ENCODE assay signal across 27 mouse cellular contexts in the genomic region with DNA sequence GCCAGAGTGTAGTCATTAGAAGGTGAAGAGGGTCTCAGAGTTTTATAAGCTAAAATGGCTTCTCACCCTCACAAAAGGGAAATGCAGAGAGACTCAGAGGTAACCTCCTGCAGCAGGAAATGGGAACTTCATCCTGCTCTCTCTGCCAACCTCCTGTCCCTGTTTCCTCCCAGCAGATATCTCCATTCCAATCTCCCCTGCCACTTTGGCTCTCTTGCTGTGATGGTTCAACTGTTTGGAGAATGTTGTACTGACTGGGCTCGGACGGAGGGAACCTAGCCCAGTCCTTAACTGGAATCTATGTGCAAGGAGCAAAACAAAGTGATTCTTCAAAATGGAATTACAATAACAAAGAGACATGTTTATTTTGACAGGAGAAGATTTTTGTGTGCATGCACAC. TPM values are rescaled to one million over a fixed set of nuclear protein-coding genes. Genes with fewer than 3 reads are reported as not detected.
A peak's percentile ranks its signal among the peaks of the same experiment; 100 is the strongest.
DNase-seq lines count a peak whose midpoint lies in the region; ATAC-seq and TF ChIP-seq lines count a peak whose summit lies in the region.
"Had no signal": no experiment of that assay in that cellular context is flagged by ENCODE, and none has a peak within 500 bp of the region (broad histone marks: within the 10 kb centered on the region; RNA-seq: fewer than 3 reads in every experiment).

No protein-coding gene starts in this region.

- no peaks in the 10 kb centered on the region for H3K27me3 ChIP-seq in kidney, adult 2 months (replicated peaks; ENCODE audit: control insufficient read depth, insufficient read depth, low read length)
- no peaks in the 10 kb centered on the region; the same call in 1 of the 2 replicates for H3K27me3 ChIP-seq in lung, embryonic 16.5 days (ENCODE audit: control insufficient read depth, insufficient read depth, low read depth, low read length)
- H3K27me3 ChIP-seq: heart, embryonic 12.5 days; neural tube, embryonic 12.5 days had no signal

- no peak overlapping the region for H3K9ac ChIP-seq in lung, embryonic 16.5 days (ENCODE audit: low read length)
- H3K9ac ChIP-seq: embryonic facial prominence, embryonic 15.5 days; forebrain, embryonic 12.5 days; forebrain, postnatal 0 days; heart, embryonic 12.5 days; hindbrain, embryonic 14.5 days; limb, embryonic 13.5 days; neural tube, embryonic 12.5 days had no signal

- no peak for DNase-seq in cerebellum, adult 9-10 months
- peak; percentile 13 for DNase-seq in kidney, adult 2 months
- no peak for DNase-seq in kidney, postnatal 25 days
- DNase-seq in lung, postnatal 36 days: peak; percentile 50
- DNase-seq in heart, postnatal 25 days (ENCODE audit: low spot score): no peak
- DNase-seq in adrenal gland, postnatal 25 days: no peak
- DNase-seq: adrenal gland, adult 8-10 months; forebrain, postnatal 0 days; heart, adult 2 months; kidney, postnatal 14 days; thymus, adult 2 months; thymus, postnatal 4 days had no signal

- H3K4me1 ChIP-seq in kidney, adult 2 months (ENCODE audit: control insufficient read depth, insufficient read depth, low read length): no peaks in the 10 kb centered on the region
- no peaks in the 10 kb centered on the region for H3K4me1 ChIP-seq in lung, embryonic 16.5 days (replicated peaks; ENCODE audit: control insufficient read depth, insufficient read depth, low read length)
- H3K4me1 ChIP-seq: embryonic facial prominence, embryonic 10.5 days; forebrain, embryonic 12.5 days; heart, embryonic 12.5 days; limb, embryonic 13.5 days; midbrain, embryonic 10.5 days; neural tube, embryonic 12.5 days had no signal

- TF ChIP-seq POLR2A in kidney, adult 2 months (IDR thresholded peaks at IDR 0.05; ENCODE audit: low read depth, low read length): no peak

- intact Hi-C loops in heart, postnatal 25 days (cut with DNase I): no loop called here

- WGBS in kidney, adult 2 months: 73% methylated on average over 2 of the region's 2 CpGs
- 54% methylated on average over 2 of the region's 2 CpGs for WGBS in lung, embryonic 16.5 days

- no peaks in the 10 kb centered on the region for H3K36me3 ChIP-seq in kidney, adult 2 months (ENCODE audit: control insufficient read depth, insufficient read depth, low read length)
- no peaks in the 10 kb centered on the region for H3K36me3 ChIP-seq in lung, embryonic 16.5 days (ENCODE audit: control insufficient read depth, insufficient read depth, low read length)
- H3K36me3 ChIP-seq: embryonic facial prominence, embryonic 10.5 days; embryonic facial prominence, embryonic 15.5 days; forebrain, embryonic 12.5 days; G1E; heart, embryonic 12.5 days; limb, embryonic 13.5 days; midbrain, embryonic 10.5 days; neural tube, embryonic 12.5 days had no signal

- no peak for TF ChIP-seq CTCF in kidney, adult 2 months (conservative IDR thresholded peaks at IDR 0.05; ENCODE audit: insufficient read depth, insufficient read length, low read depth, low read length)

- ATAC-seq in cerebellum, adult (ENCODE audit: insufficient number of reproducible peaks, low FRiP score, low TSS enrichment): peak; percentile 86
- ATAC-seq in lung, embryonic 16.5 days (ENCODE audit: low read depth): peak; percentile 69
- ATAC-seq: forebrain, postnatal 0 days; intestine, postnatal 0 days; midbrain, embryonic 16.5 days had no signal

- no peaks in the 10 kb centered on the region for H3K9me3 ChIP-seq in lung, embryonic 16.5 days (ENCODE audit: control insufficient read depth, low read length)
- H3K9me3 ChIP-seq: embryonic facial prominence, embryonic 10.5 days; embryonic facial prominence, embryonic 15.5 days; forebrain, embryonic 12.5 days; G1E; heart, embryonic 12.5 days; limb, embryonic 13.5 days; midbrain, embryonic 10.5 days; neural tube, embryonic 12.5 days had no signal

- no peak overlapping the region for H3K4me3 ChIP-seq in kidney, adult 2 months (ENCODE audit: insufficient read depth, low read depth, low read length)
- H3K4me3 ChIP-seq in lung, embryonic 16.5 days (ENCODE audit: low read length): no peak overlapping the region
- H3K4me3 ChIP-seq: embryonic facial prominence, embryonic 10.5 days; embryonic facial prominence, embryonic 15.5 days; forebrain, embryonic 12.5 days; heart, adult 2 months; heart, embryonic 12.5 days; left cerebral cortex, adult 2 months; limb, embryonic 13.5 days; midbrain, embryonic 10.5 days; neural tube, embryonic 12.5 days had no signal

- 0 out of 2 replicates have a peak overlapping the region, but pooled peaks have one; percentile 5 for H3K27ac ChIP-seq in kidney, adult 2 months (ENCODE audit: insufficient read depth, low read depth, low read length)
- peak overlapping the region; percentile 46; the same call in 1 of the 2 replicates for H3K27ac ChIP-seq in lung, embryonic 16.5 days (ENCODE audit: low read length)
- H3K27ac ChIP-seq: embryonic facial prominence, embryonic 10.5 days; embryonic facial prominence, embryonic 15.5 days; forebrain, embryonic 12.5 days; heart, adult 2 months; hindbrain, embryonic 14.5 days; left cerebral cortex, adult 2 months; limb, embryonic 13.5 days; midbrain, embryonic 10.5 days; neural tube, embryonic 12.5 days had no signal

- H3K4me2 ChIP-seq in lung, embryonic 16.5 days (ENCODE audit: low read depth, low read length): no peak overlapping the region
- H3K4me2 ChIP-seq: embryonic facial prominence, embryonic 15.5 days; forebrain, embryonic 12.5 days; heart, embryonic 12.5 days; hindbrain, embryonic 14.5 days; limb, embryonic 13.5 days; liver, embryonic 11.5 days; neural tube, embryonic 12.5 days had no signal

RNA-seq across cellular contexts. Expression of a gene that starts 23.9 kb away (rescaled TPM):
- 8.6 and 9.8 TPM in 2 replicates for polyA plus RNA-seq in kidney, adult 2 months (2012; rRNA removed)
- 6.2 and 7.5 TPM in 2 replicates for polyA plus RNA-seq in lung, embryonic 16.5 days (2015; fragmentation: Nextera tagmentation; extraction: Ambion mirVana)
- 10 to 100 TPM; 14.7 to 17.8 TPM for total RNA-seq in heart, postnatal 25 days (2021)
- 34.5 and 38.4 TPM in 2 replicates for total RNA-seq in adrenal gland, postnatal 25 days (2021)
- polyA plus RNA-seq: G1E had no signal

Comparison
In these comparisons a context has a peak if more than half of its experiments do, and no peak if none do; other contexts are left out.
1. DNase-seq: peak in kidney, adult 2 months (single experiment) and lung, postnatal 36 days (single experiment); none in cerebellum, adult 9-10 months (single experiment), kidney, postnatal 25 days (0 of 2), heart, postnatal 25 days (single experiment) and adrenal gland, postnatal 25 days (single experiment).